Comparison of ENCODE assay signal across 9 mouse cellular contexts in the genomic region with DNA sequence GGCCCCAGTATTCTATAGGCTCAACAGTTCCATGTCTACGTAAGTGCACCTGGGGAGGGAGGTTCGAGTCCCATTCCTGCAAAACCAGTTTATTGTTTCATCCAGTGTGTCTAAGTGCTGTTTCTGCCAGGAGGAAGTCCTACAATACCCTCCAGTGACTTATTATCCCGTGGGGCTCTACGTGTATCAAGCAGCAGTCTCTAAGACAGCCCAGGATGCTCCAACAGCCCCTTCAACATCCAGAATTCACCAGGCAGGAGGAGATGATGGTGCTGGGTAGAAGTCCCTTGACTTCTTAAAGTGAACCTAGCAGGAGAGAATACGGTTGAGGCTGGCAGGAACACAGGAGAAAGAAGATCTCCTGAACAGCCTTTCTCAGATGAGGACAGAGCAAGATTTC. TPM values are rescaled to one million over a fixed set of nuclear protein-coding genes. Genes with fewer than 3 reads are reported as not detected.
DNase-seq lines count a peak whose midpoint lies in the region; ATAC-seq and TF ChIP-seq lines count a peak whose summit lies in the region.
"Had no signal": no experiment of that assay in that cellular context is flagged by ENCODE, and none has a peak within 500 bp of the region (broad histone marks: within the 10 kb centered on the region; RNA-seq: fewer than 3 reads in every experiment).

No protein-coding gene starts in this region.

- TF ChIP-seq CTCF in bone marrow, adult 2 months (IDR thresholded peaks at IDR 0.05; ENCODE audit: control insufficient read depth, insufficient read depth, low read length), result no peak

- peak overlapping the region; percentile 80 for H3K4me2 ChIP-seq in heart, embryonic 16.5 days (ENCODE audit: low read depth, low read length)
- H3K4me2 ChIP-seq in hindbrain, embryonic 12.5 days (replicated peaks), result peak overlapping the region; percentile 94
- peak overlapping the region; percentile 97 for H3K4me2 ChIP-seq in midbrain, embryonic 11.5 days

- peaks cover 16% of the 10 kb centered on the region for H3K4me1 ChIP-seq in heart, embryonic 16.5 days (ENCODE audit: control insufficient read depth, insufficient read depth, low read length)
- H3K4me1 ChIP-seq in bone marrow, adult 2 months (ENCODE audit: control insufficient read depth, insufficient read depth, low read length), result peaks cover 6% of the 10 kb centered on the region
- peaks cover 6% of the 10 kb centered on the region for H3K4me1 ChIP-seq in hindbrain, embryonic 12.5 days
- peaks cover 9% of the 10 kb centered on the region for H3K4me1 ChIP-seq in midbrain, embryonic 11.5 days (ENCODE audit: control insufficient read depth, insufficient read depth, low read length)

- peak overlapping the region; percentile 94 for H3K9ac ChIP-seq in heart, embryonic 16.5 days (ENCODE audit: low read length)
- H3K9ac ChIP-seq in hindbrain, embryonic 12.5 days, result peak overlapping the region; percentile 82
- H3K9ac ChIP-seq in midbrain, embryonic 11.5 days (ENCODE audit: low read length), result peak overlapping the region; percentile 83

- no peak overlapping the region for H3K27ac ChIP-seq in heart, embryonic 16.5 days (ENCODE audit: low read length)
- peak overlapping the region; percentile 71; the same call in 1 of the 2 replicates for H3K27ac ChIP-seq in bone marrow, adult 2 months (ENCODE audit: control insufficient read depth, insufficient read depth, low read depth, low read length, poor library complexity)
- no peak overlapping the region for H3K27ac ChIP-seq in hindbrain, embryonic 12.5 days
- H3K27ac ChIP-seq in midbrain, embryonic 11.5 days (ENCODE audit: low read depth, low read length), result no peak overlapping the region

- H3K9me3 ChIP-seq in heart, embryonic 16.5 days (replicated peaks; ENCODE audit: control insufficient read depth, low read length), result peaks cover 4% of the 10 kb centered on the region; the same call in 1 of the 2 replicates
- no peaks in the 10 kb centered on the region for H3K9me3 ChIP-seq in hindbrain, embryonic 12.5 days (replicated peaks)
- no peaks in the 10 kb centered on the region for H3K9me3 ChIP-seq in midbrain, embryonic 11.5 days (ENCODE audit: control insufficient read depth, low read length)

- ATAC-seq in heart, embryonic 16.5 days (replicated peaks; ENCODE audit: extremely low read depth, insufficient read depth, low FRiP score), result no peak
- ATAC-seq in hindbrain, embryonic 12.5 days (ENCODE audit: low FRiP score), result no peak
- ATAC-seq in midbrain, embryonic 11.5 days (ENCODE audit: low FRiP score), result no peak
- ATAC-seq in monocyte, adult 5-6 weeks (replicated peaks; ENCODE audit: insufficient number of reproducible peaks, low FRiP score, low TSS enrichment, poor library complexity, severe bottlenecking), result no peak

- TF ChIP-seq POLR2A in bone marrow, adult 2 months (IDR thresholded peaks at IDR 0.05; ENCODE audit: borderline replicate concordance, control insufficient read depth, low read depth, low read length), result no peak

- no peak for DNase-seq in heart, adult 8-10 months (ENCODE audit: low spot score)
- peak; percentile 90 for DNase-seq in midbrain, embryonic 11.5 days (ENCODE audit: low spot score, missing footprints)
- no peak for DNase-seq in adrenal gland, adult (ENCODE audit: inconsistent age in 2 of 2, low spot score in 1 of 2)
- no peak for DNase-seq in frontal cortex, postnatal 10 days (ENCODE audit: low spot score in 2 of 2)

- no peaks in the 10 kb centered on the region for H3K36me3 ChIP-seq in heart, embryonic 16.5 days (ENCODE audit: control insufficient read depth, insufficient read depth)
- H3K36me3 ChIP-seq in hindbrain, embryonic 12.5 days, result no peaks in the 10 kb centered on the region
- no peaks in the 10 kb centered on the region for H3K36me3 ChIP-seq in midbrain, embryonic 11.5 days (ENCODE audit: control insufficient read depth, insufficient read depth, low read length)
- H3K36me3 ChIP-seq: G1E had no signal

- WGBS in heart, embryonic 16.5 days, result 38% methylated on average over 5 of the region's 5 CpGs
- WGBS in bone marrow, adult 2 months, result 42% methylated on average over 5 of the region's 5 CpGs
- 43% methylated on average over 5 of the region's 5 CpGs for WGBS in hindbrain, embryonic 12.5 days
- WGBS in midbrain, embryonic 11.5 days, result 44% methylated on average over 5 of the region's 5 CpGs

- H3K27me3 ChIP-seq in heart, embryonic 16.5 days (ENCODE audit: control insufficient read depth, insufficient read depth, low read length), result peaks cover 4% of the 10 kb centered on the region
- peaks cover 21% of the 10 kb centered on the region for H3K27me3 ChIP-seq in hindbrain, embryonic 12.5 days
- H3K27me3 ChIP-seq in midbrain, embryonic 11.5 days (ENCODE audit: control insufficient read depth, insufficient read depth, low read length), result peaks cover 6% of the 10 kb centered on the region

- H3K4me3 ChIP-seq in heart, embryonic 16.5 days (ENCODE audit: low read length), result peak overlapping the region; percentile 79
- peak overlapping the region; percentile 43 for H3K4me3 ChIP-seq in bone marrow, adult 2 months (replicated peaks; ENCODE audit: control insufficient read depth, low read depth, low read length)
- peak overlapping the region; percentile 63 for H3K4me3 ChIP-seq in hindbrain, embryonic 12.5 days
- peak overlapping the region; percentile 64 for H3K4me3 ChIP-seq in midbrain, embryonic 11.5 days (ENCODE audit: low read depth, low read length)

RNA-seq across cellular contexts. Expression of gene Tns3, which starts 0.5 kb away (rescaled TPM):
- 20.2 and 23.6 TPM in 2 replicates for polyA plus RNA-seq in heart, embryonic 16.5 days (2015; fragmentation: Nextera tagmentation; extraction: Ambion mirVana)
- total RNA-seq in heart, adult 8-10 months (2022), result 10 to 100 TPM; 22.9 to 25.7 (median 23.7) TPM
- 8.9 and 14.9 TPM in 2 replicates for polyA plus RNA-seq in bone marrow, adult 2 months (2011; ENCODE audit: insufficient read depth, insufficient read length, low replicate concordance, missing spikeins)
- polyA plus RNA-seq in hindbrain, embryonic 12.5 days (2016; fragmentation: Nextera tagmentation; extraction: Ambion mirVana), result 15.9 and 16.8 TPM in 2 replicates
- polyA plus RNA-seq in midbrain, embryonic 11.5 days (2014; fragmentation: Nextera tagmentation; extraction: Ambion mirVana), result 4.9 and 5.0 TPM in 2 replicates
- 6.3 to 8.1 TPM (median 6.5 TPM) in 3 replicates for total RNA-seq in monocyte, adult 5-6 weeks (2017)
- polyA plus RNA-seq: G1E had no signal
